In the genomic region with DNA sequence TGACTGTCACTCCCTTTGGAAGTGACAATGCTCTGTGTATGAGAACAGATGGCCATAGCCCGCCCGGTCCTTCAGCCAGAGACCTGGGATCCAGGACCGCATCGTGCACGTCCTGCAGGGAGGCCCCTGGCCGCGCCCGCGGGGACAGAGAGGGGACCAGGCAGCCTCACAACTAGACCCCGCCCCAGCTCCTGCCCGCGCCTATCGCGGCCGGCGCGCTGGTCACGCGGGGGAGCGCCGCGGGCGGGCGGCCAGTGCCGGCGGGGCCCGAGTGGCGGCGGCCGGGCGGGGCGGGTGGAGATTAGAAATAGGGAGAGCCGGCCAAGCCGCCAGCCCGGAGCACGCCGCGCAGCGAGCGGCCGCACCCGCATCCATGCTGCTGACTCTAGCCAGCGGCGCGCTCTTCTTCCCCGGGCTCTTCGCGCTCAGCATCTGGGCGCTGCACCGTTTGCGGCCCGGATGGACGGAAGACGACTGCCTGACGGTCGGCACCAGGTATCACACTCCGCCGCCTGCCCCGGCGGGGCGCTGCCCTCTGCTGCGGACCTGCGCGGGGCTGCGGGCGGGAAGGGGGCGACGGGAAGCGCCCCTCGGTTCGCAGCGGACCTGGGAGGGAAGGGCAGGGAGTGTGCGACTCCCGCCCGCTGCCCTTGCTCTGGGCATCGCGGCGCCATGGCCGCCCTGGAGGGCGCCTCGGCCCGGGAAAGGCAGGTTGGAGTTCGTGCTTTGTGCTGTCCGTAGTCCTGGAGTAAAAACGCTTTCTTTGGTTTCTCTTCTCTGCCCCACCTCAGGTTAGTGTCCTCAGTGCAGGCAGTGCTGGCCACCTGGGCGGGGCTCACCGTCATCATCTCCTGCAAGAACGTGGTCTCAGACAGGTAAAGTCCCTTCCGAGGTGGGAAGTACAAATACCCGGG, we compare ENCODE assay signal across 8 mouse cellular contexts. TPM values are rescaled to one million over a fixed set of nuclear protein-coding genes. Genes with fewer than 3 reads are reported as not detected.
A peak's percentile ranks its signal among the peaks of the same experiment; 100 is the strongest.
DNase-seq lines count a peak whose midpoint lies in the region; ATAC-seq and TF ChIP-seq lines count a peak whose summit lies in the region.

No protein-coding gene starts in this region.

- H3K4me3 ChIP-seq in cortical plate, adult 2 months (ENCODE audit: insufficient read depth, low read length) = peak overlapping the region; percentile 96
- peak overlapping the region; percentile 69 for H3K4me3 ChIP-seq in hindbrain, postnatal 0 days (ENCODE audit: low read length)
- peak overlapping the region; percentile 76 for H3K4me3 ChIP-seq in left cerebral cortex, adult 2 months
- peak overlapping the region; percentile 39 for H3K4me3 ChIP-seq in macrophage (ENCODE audit: inconsistent target)

- peak overlapping the region; percentile 26; the same call in 1 of the 2 replicates for H3K27ac ChIP-seq in cortical plate, adult 2 months (ENCODE audit: insufficient read depth, low read length)
- H3K27ac ChIP-seq in hindbrain, postnatal 0 days = peak overlapping the region; percentile 76
- peak overlapping the region; percentile 79 for H3K27ac ChIP-seq in left cerebral cortex, adult 2 months
- no peak overlapping the region for H3K27ac ChIP-seq in macrophage

- H3K27me3 ChIP-seq in hindbrain, postnatal 0 days (ENCODE audit: insufficient read depth, low read length) = no peaks in the 10 kb centered on the region

- TF ChIP-seq CTCF in cortical plate, adult 2 months (IDR thresholded peaks at IDR 0.05; ENCODE audit: extremely low read depth, insufficient read depth, low read length) = no peak
- TF ChIP-seq CTCF in hindbrain, postnatal 0 days (IDR thresholded peaks at IDR 0.05; ENCODE audit: low read depth) = no peak; the same call in 1 of the 2 replicates
- TF ChIP-seq CTCF in left cerebral cortex, adult 2 months (IDR thresholded peaks at IDR 0.05) = no peak

- intact Hi-C loops in left cerebral cortex, adult 2 months (cut with DNase I) = loop anchor here (1.0 kb wide), 1 partner anchor 23 kb away; the partner anchor contains the start of genes Fam57a and Vps53

- TF ChIP-seq POLR2A in cortical plate, adult 2 months (IDR thresholded peaks at IDR 0.05; ENCODE audit: extremely low read depth, insufficient read depth, low read length) = peak; percentile 0; the same call in 1 of the 2 replicates

- peaks cover 12% of the 10 kb centered on the region; the same call in 1 of the 2 replicates for H3K36me3 ChIP-seq in hindbrain, postnatal 0 days (ENCODE audit: insufficient read depth, low read length)
- no peaks in the 10 kb centered on the region for H3K36me3 ChIP-seq in macrophage (ENCODE audit: inconsistent target)

- peak overlapping the region; percentile 85 for H3K9ac ChIP-seq in hindbrain, postnatal 0 days (replicated peaks; ENCODE audit: low read length)

- H3K4me2 ChIP-seq in hindbrain, postnatal 0 days (ENCODE audit: low read depth, low read length) = peak overlapping the region; percentile 84

- peak; percentile 73 for DNase-seq in ZHBTc4 (ENCODE audit: low read depth, low spot score)
- peak; percentile 84 to 86 for DNase-seq in gastrocnemius, adult 8-10 months (ENCODE audit: low spot score in 2 of 2)
- peak; percentile 90 for DNase-seq in hindbrain, postnatal 0 days (ENCODE audit: low spot score)
- peak; percentile 85 to 89 for DNase-seq in left cerebral cortex, adult 2 months (ENCODE audit: extremely low spot score in 1 of 2, low spot score in 2 of 2)
- peak; percentile 91 for DNase-seq in retina, postnatal 1 day
- peak; percentile 80 to 85 for DNase-seq in urinary bladder, adult 18-20 months (ENCODE audit: low spot score in 2 of 2)

- ATAC-seq in hindbrain, postnatal 0 days = peak; percentile 97

- WGBS in hindbrain, postnatal 0 days = under 1% methylated on average over 81 of the region's 90 CpGs
- 2% methylated on average over 90 of the region's 90 CpGs for WGBS in macrophage (ENCODE audit: missing documents)

- H3K79me2 ChIP-seq in macrophage (ENCODE audit: inconsistent target) = no peaks in the 10 kb centered on the region

- no peaks in the 10 kb centered on the region for H3K9me3 ChIP-seq in hindbrain, postnatal 0 days (ENCODE audit: low read length)

- H3K4me1 ChIP-seq in cortical plate, adult 2 months (ENCODE audit: control insufficient read depth, insufficient read depth, low read length) = no peaks in the 10 kb centered on the region; the same call in 1 of the 2 replicates
- peaks cover 8% of the 10 kb centered on the region; the same call in 1 of the 2 replicates for H3K4me1 ChIP-seq in hindbrain, postnatal 0 days (ENCODE audit: insufficient read depth, low read length)

RNA-seq across cellular contexts. Expression of gene Dbil5, which starts 15.4 kb away (rescaled TPM):
- polyA plus RNA-seq in cortical plate, adult 2 months (2012; rRNA removed) = 1.9 and 2.2 TPM in 2 replicates
- total RNA-seq in gastrocnemius, adult 8-10 months (2022) = not detected
- not detected in 2 replicates for total RNA-seq in hindbrain, postnatal 0 days (2014; rRNA removed)
- polyA plus RNA-seq in hindbrain, postnatal 0 days (2015; fragmentation: Nextera tagmentation; extraction: Ambion mirVana) = 0.34 and 0.54 TPM in 2 replicates
- 1 to 10 TPM; 1.5 to 2.2 TPM for total RNA-seq in left cerebral cortex, adult 2 months (2021)
- 1 to 10 TPM in 1 of 26 experiments, not detected in 25; 1.8 TPM for total RNA-seq in macrophage (2018; cell fraction: chromatin; rRNA removed)
- total RNA-seq in macrophage (2018; cell fraction: cytosol; rRNA removed) = under 1 TPM in 17 of 26 experiments, not detected in 9; 0.19 to 0.99 (median 0.47) TPM
- total RNA-seq in macrophage (2018; cell fraction: nucleus; rRNA removed) = not detected
- not detected in 3 replicates for polyA plus RNA-seq in macrophage (2018)

RNA-seq across cellular contexts. Expression of gene Gemin4, which starts 15.4 kb away (rescaled TPM):
- 5.8 and 6.6 TPM in 2 replicates for polyA plus RNA-seq in cortical plate, adult 2 months (2012; rRNA removed)
- 1 to 10 TPM; 2.0 to 4.3 (median 3.6) TPM for total RNA-seq in gastrocnemius, adult 8-10 months (2022)
- total RNA-seq in hindbrain, postnatal 0 days (2014; rRNA removed) = 14.8 and 17.4 TPM in 2 replicates
- 7.0 and 9.3 TPM in 2 replicates for polyA plus RNA-seq in hindbrain, postnatal 0 days (2015; fragmentation: Nextera tagmentation; extraction: Ambion mirVana)
- 1 to 10 TPM; 2.6 to 6.8 TPM for total RNA-seq in left cerebral cortex, adult 2 months (2021)
- total RNA-seq in macrophage (2018; cell fraction: chromatin; rRNA removed) = 10 to 100 TPM in 4 of 26 experiments, 1 to 10 TPM in 15, under 1 TPM in 6, not detected in 1; 0.44 to 14.6 (median 2.6) TPM
- total RNA-seq in macrophage (2018; cell fraction: cytosol; rRNA removed) = 10 to 100 TPM in 1 of 26 experiments, 1 to 10 TPM in 25; 1.6 to 11.1 (median 3.3) TPM
- 10 to 100 TPM in 2 of 26 experiments, 1 to 10 TPM in 23, not detected in 1; 1.1 to 14.3 (median 2.4) TPM for total RNA-seq in macrophage (2018; cell fraction: nucleus; rRNA removed)
- polyA plus RNA-seq in macrophage (2018) = 3.1 to 12.0 TPM (median 3.1 TPM) in 3 replicates

RNA-seq across cellular contexts. Expression of gene Fam57a, which starts 22.5 kb away (rescaled TPM):
- polyA plus RNA-seq in cortical plate, adult 2 months (2012; rRNA removed) = 28.6 and 32.3 TPM in 2 replicates
- 1 to 10 TPM in 2 of 4 experiments, under 1 TPM in 2; 0.88 to 2.3 (median 1.1) TPM for total RNA-seq in gastrocnemius, adult 8-10 months (2022)
- 20.1 and 30.4 TPM in 2 replicates for total RNA-seq in hindbrain, postnatal 0 days (2014; rRNA removed)
- polyA plus RNA-seq in hindbrain, postnatal 0 days (2015; fragmentation: Nextera tagmentation; extraction: Ambion mirVana) = 16.6 and 20.0 TPM in 2 replicates
- total RNA-seq in left cerebral cortex, adult 2 months (2021) = 10 to 100 TPM; 15.9 to 17.3 TPM
- 1 to 10 TPM in 21 of 26 experiments, under 1 TPM in 3, not detected in 2; 0.27 to 4.7 (median 1.9) TPM for total RNA-seq in macrophage (2018; cell fraction: chromatin; rRNA removed)
- 1 to 10 TPM; 1.4 to 3.5 (median 2.4) TPM for total RNA-seq in macrophage (2018; cell fraction: cytosol; rRNA removed)
- total RNA-seq in macrophage (2018; cell fraction: nucleus; rRNA removed) = 1 to 10 TPM in 24 of 26 experiments, under 1 TPM in 2; 0.64 to 9.2 (median 2.4) TPM
- polyA plus RNA-seq in macrophage (2018) = 1.5 to 6.1 TPM (median 2.5 TPM) in 3 replicates

RNA-seq across cellular contexts. Expression of gene Vps53, which starts 22.6 kb away (rescaled TPM):
- 56.6 and 57.4 TPM in 2 replicates for polyA plus RNA-seq in cortical plate, adult 2 months (2012; rRNA removed)
- 10 to 100 TPM; 19.6 to 22.5 (median 21.5) TPM for total RNA-seq in gastrocnemius, adult 8-10 months (2022)
- 39.2 and 42.8 TPM in 2 replicates for total RNA-seq in hindbrain, postnatal 0 days (2014; rRNA removed)
- polyA plus RNA-seq in hindbrain, postnatal 0 days (2015; fragmentation: Nextera tagmentation; extraction: Ambion mirVana) = 58.9 and 59.0 TPM in 2 replicates
- 10 to 100 TPM; 85.1 to 85.3 TPM for total RNA-seq in left cerebral cortex, adult 2 months (2021)
- 10 to 100 TPM; 17.1 to 98.0 (median 84.4) TPM for total RNA-seq in macrophage (2018; cell fraction: chromatin; rRNA removed)
- total RNA-seq in macrophage (2018; cell fraction: cytosol; rRNA removed) = 10 to 100 TPM; 30.6 to 46.3 (median 39.8) TPM
- 10 to 100 TPM; 16.2 to 79.5 (median 44.3) TPM for total RNA-seq in macrophage (2018; cell fraction: nucleus; rRNA removed)
- polyA plus RNA-seq in macrophage (2018) = 40.3 to 55.9 TPM (median 45.5 TPM) in 3 replicates

RNA-seq across cellular contexts. Expression of gene Mrm3, which starts 41.5 kb away (rescaled TPM):
- polyA plus RNA-seq in cortical plate, adult 2 months (2012; rRNA removed) = 15.0 and 17.0 TPM in 2 replicates
- total RNA-seq in gastrocnemius, adult 8-10 months (2022) = 10 to 100 TPM; 12.8 to 14.7 (median 13.1) TPM
- 11.9 and 19.2 TPM in 2 replicates for total RNA-seq in hindbrain, postnatal 0 days (2014; rRNA removed)
- polyA plus RNA-seq in hindbrain, postnatal 0 days (2015; fragmentation: Nextera tagmentation; extraction: Ambion mirVana) = 22.5 and 22.8 TPM in 2 replicates
- 10 to 100 TPM; 16.6 to 19.7 TPM for total RNA-seq in left cerebral cortex, adult 2 months (2021)
- 10 to 100 TPM in 2 of 26 experiments, 1 to 10 TPM in 23, not detected in 1; 1.1 to 11.3 (median 4.1) TPM for total RNA-seq in macrophage (2018; cell fraction: chromatin; rRNA removed)
- 1 to 10 TPM; 1.4 to 6.2 (median 3.9) TPM for total RNA-seq in macrophage (2018; cell fraction: cytosol; rRNA removed)
- total RNA-seq in macrophage (2018; cell fraction: nucleus; rRNA removed) = 10 to 100 TPM in 2 of 26 experiments, 1 to 10 TPM in 22, under 1 TPM in 2; 0.69 to 14.2 (median 2.4) TPM
- polyA plus RNA-seq in macrophage (2018) = 3.0 to 9.3 TPM (median 4.1 TPM) in 3 replicates

Comparison
In these comparisons a context has a peak if more than half of its experiments do, and no peak if none do; other contexts are left out.
1. H3K4me3 ChIP-seq: peak in every context shown above with its lines; median percentile 96 in cortical plate, adult 2 months; 76 in left cerebral cortex, adult 2 months; 69 in hindbrain, postnatal 0 days; 39 in macrophage.